Mouse (Mus musculus): ENCODE results near the gene Cfc1.
A peak's percentile ranks its signal among the peaks of the same experiment; 100 is the strongest.
"Not testable (repeated sequence)": the region's sequence is repeated elsewhere in the genome, so short reads cannot be mapped to it uniquely, and the experiment has no call there.

Cfc1 gene

GRCm38 (mm10) chr1:34535043-34535698 is at the start of gene Cfc1:
Gene Cfc1, plus strand, starts transcription at chr1:34535648.
- DNase-seq (ENCODE audit: low spot score in 2 of 2), result not testable (repeated sequence)

- no peak for DNase-seq (ENCODE audit: low spot score in 2 of 2)
These were observed 48.1 kb upstream of the Cfc1 start for GRCm38 (mm10) chr1:34487383-34487782.

GRCm38 (mm10) chr1:34489852-34490541 is 45.5 kb upstream of the Cfc1 start:
- no peak for DNase-seq (ENCODE audit: low spot score in 2 of 2)

- DNase-seq (ENCODE audit: low spot score in 2 of 2), result no peak
These were observed 44.0 kb upstream of the Cfc1 start for GRCm38 (mm10) chr1:34491480-34491879.

- DNase-seq (ENCODE audit: low spot score in 2 of 2), result no peak
These were observed 32.5 kb upstream of the Cfc1 start for GRCm38 (mm10) chr1:34502991-34503390.

- no peak for DNase-seq (ENCODE audit: low spot score in 2 of 2)
These were observed 30.1 kb upstream of the Cfc1 start for GRCm38 (mm10) chr1:34505307-34505706.

GRCm38 (mm10) chr1:34505970-34506551 is 29.4 kb upstream of the Cfc1 start:
- no peak for DNase-seq (ENCODE audit: low spot score in 2 of 2)

- no peak for DNase-seq (ENCODE audit: low spot score in 2 of 2)
These were observed 27.5 kb upstream of the Cfc1 start for GRCm38 (mm10) chr1:34507986-34508385.

GRCm38 (mm10) chr1:34510575-34510981 is 24.9 kb upstream of the Cfc1 start:
- no peak for DNase-seq (ENCODE audit: low spot score in 2 of 2)

GRCm38 (mm10) chr1:34511027-34511426 is 24.4 kb upstream of the Cfc1 start:
- DNase-seq (ENCODE audit: low spot score in 2 of 2), result peak in 1 of 2 experiments; percentile 57

GRCm38 (mm10) chr1:34513068-34513467 is 22.4 kb upstream of the Cfc1 start:
- DNase-seq (ENCODE audit: low spot score in 2 of 2), result no peak

- DNase-seq (ENCODE audit: low spot score in 2 of 2), result no peak
These were observed 18.9 kb upstream of the Cfc1 start for GRCm38 (mm10) chr1:34516595-34516994.

GRCm38 (mm10) chr1:34517297-34517696 is 18.2 kb upstream of the Cfc1 start:
- DNase-seq (ENCODE audit: low spot score in 2 of 2), result not testable (repeated sequence)

GRCm38 (mm10) chr1:34517797-34518196 is 17.7 kb upstream of the Cfc1 start:
- DNase-seq (ENCODE audit: low spot score in 2 of 2), result not testable (repeated sequence)

GRCm38 (mm10) chr1:34518259-34518658 is 17.2 kb upstream of the Cfc1 start:
- no peak for DNase-seq (ENCODE audit: low spot score in 2 of 2)

- no peak for DNase-seq (ENCODE audit: low spot score in 2 of 2)
These were observed 13.1 kb upstream of the Cfc1 start for GRCm38 (mm10) chr1:34522205-34522849.

GRCm38 (mm10) chr1:34522850-34523244 is 12.6 kb upstream of the Cfc1 start:
- no peak for DNase-seq (ENCODE audit: low spot score in 2 of 2)

GRCm38 (mm10) chr1:34523647-34524046 is 11.8 kb upstream of the Cfc1 start:
- no peak for DNase-seq (ENCODE audit: low spot score in 2 of 2)

GRCm38 (mm10) chr1:34534574-34534973 is 874 bp upstream of the Cfc1 start:
- DNase-seq (ENCODE audit: low spot score in 2 of 2), result not testable (repeated sequence)

GRCm38 (mm10) chr1:34536291-34536766 is 881 bp downstream of the Cfc1 start:
- no peak for DNase-seq (ENCODE audit: low spot score in 2 of 2)

GRCm38 (mm10) chr1:34536767-34537485 is 1.5 kb downstream of the Cfc1 start:
- DNase-seq (ENCODE audit: low spot score in 2 of 2), result no peak

- no peak for DNase-seq (ENCODE audit: low spot score in 2 of 2)
These were observed 11.6 kb downstream of the Cfc1 start for GRCm38 (mm10) chr1:34547074-34547473.
